Mouse (Mus musculus) urinary bladder, postnatal 14 days (tissue): Measurements from ENCODE around the gene Tulp4.
"Not testable (repeated sequence)": the region's sequence is repeated elsewhere in the genome, so short reads cannot be mapped to it uniquely, and the experiment has no call there.

ENCODE experiments used
- DNase-seq: peaks from one replicate; pipeline ENCODE4 v3.0.0; 2021; ENCODE audit warnings: low spot score

Gene Tulp4

DNA sequence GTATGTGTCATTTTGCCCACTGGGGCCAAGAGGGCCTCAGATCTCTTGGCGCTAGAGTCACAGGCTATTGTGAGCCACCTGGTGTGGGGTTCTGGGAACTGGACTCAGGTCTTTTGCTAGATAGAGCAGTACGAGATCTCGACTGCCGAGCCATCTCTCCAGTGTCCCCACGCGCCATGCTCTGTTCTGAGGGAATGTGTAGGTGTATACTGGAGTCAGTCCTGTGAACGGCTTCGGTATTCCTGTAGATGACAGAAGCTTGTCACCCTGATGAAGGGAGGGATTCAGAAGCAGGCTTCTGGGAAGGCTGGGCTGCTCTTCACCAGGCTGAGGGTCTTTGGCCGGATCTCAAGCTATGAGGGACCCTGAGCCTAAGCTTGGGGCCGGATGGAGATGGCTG lies 173.5 kb downstream of the Tulp4 start:
- DNase-seq = not testable (repeated sequence)

DNA sequence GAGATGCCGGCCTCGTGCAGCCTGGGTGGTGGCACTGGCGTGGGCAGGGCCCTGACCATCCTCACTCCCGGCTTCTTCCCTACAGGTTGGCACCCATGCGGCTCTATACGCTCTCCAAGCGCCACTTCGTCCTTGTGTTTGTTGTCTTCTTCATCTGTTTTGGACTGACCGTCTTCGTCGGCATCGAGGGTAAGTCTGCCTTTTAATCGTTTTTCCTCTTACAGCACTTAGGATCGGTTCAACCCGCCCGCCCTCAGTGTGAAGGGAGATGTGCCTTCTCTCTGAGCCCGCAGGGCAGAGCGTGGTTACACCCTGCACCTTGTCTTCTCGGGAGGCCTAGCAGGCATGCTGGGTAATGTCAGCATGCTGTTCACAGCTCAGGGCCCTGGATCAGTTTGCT lies 174.3 kb downstream of the Tulp4 start:
- not testable (repeated sequence) for DNase-seq

DNA sequence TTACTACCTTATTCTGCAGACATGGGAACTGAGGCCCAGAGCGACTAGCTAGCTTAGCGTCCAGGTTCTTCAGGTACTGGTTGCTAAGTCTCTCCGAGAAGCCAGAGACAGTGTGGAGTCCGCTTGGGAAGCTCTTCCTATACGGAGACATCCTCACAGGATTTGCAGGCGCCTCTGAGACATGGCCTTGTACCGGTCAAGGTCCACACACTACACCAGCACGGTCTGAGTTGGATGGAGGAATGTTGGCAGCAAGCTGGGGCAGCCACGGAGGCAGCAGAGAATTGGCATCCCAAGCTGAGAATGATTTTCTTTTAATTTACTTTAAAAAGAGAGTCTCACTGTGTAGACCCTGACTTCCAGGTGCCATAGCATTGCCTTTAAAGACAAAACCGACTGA lies 176.9 kb downstream of the Tulp4 start:
- DNase-seq = not testable (repeated sequence)

DNA sequence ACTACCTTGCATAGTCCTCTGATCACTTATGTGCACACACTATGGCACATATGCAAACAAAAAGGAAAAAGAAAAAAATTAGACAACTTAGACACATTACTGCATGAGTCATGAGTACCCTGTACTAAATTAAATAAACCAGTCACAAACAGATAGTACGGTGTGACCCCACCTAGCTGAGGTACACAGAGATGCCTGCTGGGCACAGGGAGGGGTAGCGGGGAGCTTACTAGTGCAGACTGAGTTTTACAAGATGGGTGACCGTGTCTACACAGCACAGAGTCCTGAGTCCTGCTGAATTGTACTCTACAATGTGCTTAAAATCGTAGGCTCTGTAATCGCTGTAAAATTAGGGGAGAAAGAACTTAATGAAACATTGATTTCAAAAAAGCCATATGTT lies 179.9 kb downstream of the Tulp4 start:
- DNase-seq = not testable (repeated sequence)

DNA sequence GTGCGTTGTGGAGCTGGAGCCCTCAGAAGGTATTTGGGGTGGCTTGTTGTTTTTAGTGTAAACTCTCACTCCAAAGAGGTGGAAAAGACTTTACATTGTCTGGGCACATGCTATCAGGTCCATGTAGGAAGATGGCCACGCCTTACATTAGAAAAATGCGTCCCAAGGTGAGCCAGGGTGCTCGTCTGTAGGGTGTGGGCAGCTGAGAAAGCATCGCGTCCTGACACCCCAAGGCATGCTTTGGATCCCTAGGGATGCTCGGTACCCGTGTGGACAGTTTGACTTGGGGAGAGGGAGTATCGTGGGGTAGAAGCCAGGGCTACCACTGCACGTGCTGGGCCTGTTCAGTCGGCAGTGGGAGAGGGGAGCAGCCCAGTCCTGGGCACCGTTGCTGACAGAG lies 182.8 kb downstream of the Tulp4 start:
- DNase-seq = not testable (repeated sequence)

DNA sequence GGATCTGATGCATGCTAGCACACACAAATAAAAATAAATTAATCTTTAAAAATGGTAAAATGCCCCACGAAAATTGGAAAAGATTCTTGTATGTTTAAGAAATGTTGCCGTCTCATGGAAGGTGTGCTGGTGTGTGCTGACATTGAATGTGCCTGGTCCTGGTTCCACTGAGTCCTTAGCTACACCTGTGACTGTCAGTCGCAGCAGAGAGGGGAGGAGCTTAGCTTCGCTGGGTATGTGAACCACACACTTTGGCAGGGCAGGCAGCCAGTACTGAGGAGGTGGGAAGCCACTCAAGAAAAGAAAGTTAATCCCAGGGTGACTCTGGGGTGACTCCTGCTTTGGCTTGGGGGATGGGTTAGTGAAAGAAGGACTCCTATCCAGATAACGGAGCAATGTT lies 187.6 kb downstream of the Tulp4 start:
- DNase-seq = not testable (repeated sequence)

DNA sequence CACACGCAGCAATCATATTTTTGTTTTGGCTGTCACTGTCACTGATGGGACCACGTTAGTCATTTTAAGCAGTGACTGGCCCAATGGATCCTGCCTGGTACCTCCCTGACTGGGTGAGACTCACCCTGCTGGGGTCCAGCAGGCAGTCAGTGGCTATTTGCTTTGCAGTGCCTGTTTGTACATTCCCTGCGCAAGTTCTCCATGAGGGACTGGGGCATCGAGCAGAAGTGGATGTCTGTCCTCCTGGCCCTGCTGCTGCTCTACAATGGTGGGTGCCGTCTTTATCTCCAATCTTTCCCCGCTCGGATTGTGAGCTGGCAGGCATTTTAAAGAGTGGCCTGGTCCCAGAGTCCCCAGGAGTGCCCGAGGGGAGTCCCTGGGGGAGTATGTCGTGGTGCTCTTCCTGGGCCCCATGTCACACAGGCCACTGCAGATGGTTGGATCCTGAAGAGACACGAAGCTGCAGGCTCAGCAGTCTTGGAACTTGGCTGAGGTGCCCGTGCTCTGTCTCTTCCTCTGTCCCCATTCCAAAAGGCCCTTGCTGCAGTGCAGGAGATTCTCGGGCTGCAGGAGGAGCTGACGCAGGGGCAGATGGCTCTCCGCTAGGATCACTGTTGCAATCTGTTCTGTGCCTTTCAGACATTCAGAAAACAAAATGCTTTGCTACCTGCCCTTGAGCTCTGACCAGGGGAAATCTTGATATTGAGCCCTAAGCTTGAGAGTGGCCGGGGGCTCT lies 191.0 kb downstream of the Tulp4 start:
- DNase-seq = not testable (repeated sequence)

DNA sequence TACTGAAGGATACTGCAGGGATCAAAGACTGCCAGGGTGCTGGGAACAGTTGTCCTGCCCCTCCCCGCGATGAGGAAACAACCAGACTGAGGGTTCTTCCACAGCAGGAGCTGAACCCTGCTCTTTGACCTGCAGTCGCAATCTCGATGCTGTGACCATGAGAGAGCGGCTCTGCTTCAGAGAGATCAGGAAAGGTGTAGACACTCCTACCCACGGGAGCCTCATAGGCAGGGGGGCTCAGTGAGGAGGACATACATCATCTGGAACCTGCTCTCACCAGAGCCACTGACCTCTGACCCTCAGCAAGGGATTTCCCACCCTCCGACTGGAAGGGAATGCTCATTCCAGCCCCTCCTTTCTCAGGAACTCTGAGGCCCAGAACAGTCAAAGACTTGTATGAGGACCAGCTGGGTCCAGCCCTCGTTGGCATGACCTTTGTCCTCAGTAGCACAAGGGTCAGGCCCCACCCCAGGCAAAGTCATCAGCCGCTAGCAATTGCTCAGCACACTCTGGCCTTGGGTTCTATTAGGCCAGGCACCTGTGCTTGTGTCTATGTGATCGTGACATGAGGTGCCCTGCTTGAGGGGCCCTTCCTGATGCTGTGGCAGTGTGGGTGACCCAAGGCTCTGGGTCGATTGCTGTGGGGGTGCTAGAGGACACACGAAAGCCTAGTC lies 194.1 kb downstream of the Tulp4 start:
- not testable (repeated sequence) for DNase-seq
